Mouse (Mus musculus): ENCODE data around the gene Ttc7b. TPM values are rescaled to one million over a fixed set of nuclear protein-coding genes. Genes with fewer than 3 reads are reported as not detected.

Gene Ttc7b
- polyA plus RNA-seq, 2 experiments: 7.3 to 28.1 TPM

GRCm38 (mm10) chr12:100400119-100400518 lies 120.5 kb downstream of the Ttc7b start:
- H3K4me2 ChIP-seq (replicated peaks; ENCODE audit: low read depth, low read length, severe bottlenecking): no peak overlapping the region
- H3K36me3 ChIP-seq (ENCODE audit: control insufficient read depth, insufficient read depth, low read length): peaks cover 22% of the 10 kb centered on the region
- no peak for DNase-seq (ENCODE audit: low spot score)
- WGBS: 99% methylated on average over 3 of the region's 3 CpGs
- H3K27me3 ChIP-seq (ENCODE audit: control insufficient read depth, insufficient read depth, low read length): no peaks in the 10 kb centered on the region
- no peak overlapping the region for H3K27ac ChIP-seq (replicated peaks; ENCODE audit: low read depth, low read length)
- H3K4me1 ChIP-seq (ENCODE audit: control insufficient read depth, insufficient read depth, low read length): peaks cover 8% of the 10 kb centered on the region
- no peaks in the 10 kb centered on the region for H3K9me3 ChIP-seq (ENCODE audit: control insufficient read depth, low read length)
- no peak for ATAC-seq (ENCODE audit: low FRiP score, low read depth)
- H3K4me3 ChIP-seq (replicated peaks; ENCODE audit: low read length): no peak overlapping the region
- no peak overlapping the region for H3K9ac ChIP-seq (ENCODE audit: low read depth, low read length, severe bottlenecking)
- TF ChIP-seq POLR2A (IDR thresholded peaks at IDR 0.05; ENCODE audit: borderline replicate concordance, extremely low read depth, insufficient read depth, insufficient read length): no peak

- ATAC-seq (ENCODE audit: low FRiP score, low read depth) (no peak), DNase-seq (ENCODE audit: low spot score) (no peak)
- 75% methylated on average over 5 of the region's 5 CpGs for WGBS
- no peaks in the 10 kb centered on the region for H3K27me3 ChIP-seq (ENCODE audit: control insufficient read depth, insufficient read depth, low read length)
- H3K36me3 ChIP-seq (ENCODE audit: control insufficient read depth, insufficient read depth, low read length): peaks cover 30% of the 10 kb centered on the region
- no peak for TF ChIP-seq POLR2A (IDR thresholded peaks at IDR 0.05; ENCODE audit: borderline replicate concordance, extremely low read depth, insufficient read depth, insufficient read length)
- 0 out of 2 replicates have a peak overlapping the region, but pooled peaks have one; percentile 29 for H3K27ac ChIP-seq (replicated peaks; ENCODE audit: low read depth, low read length)
- no peak overlapping the region for H3K4me2 ChIP-seq (replicated peaks; ENCODE audit: low read depth, low read length, severe bottlenecking)
- peaks cover 8% of the 10 kb centered on the region for H3K4me1 ChIP-seq (ENCODE audit: control insufficient read depth, insufficient read depth, low read length)
- no peaks in the 10 kb centered on the region for H3K9me3 ChIP-seq (ENCODE audit: control insufficient read depth, low read length)
- H3K4me3 ChIP-seq (replicated peaks; ENCODE audit: low read length): no peak overlapping the region
- no peak overlapping the region for H3K9ac ChIP-seq (ENCODE audit: low read depth, low read length, severe bottlenecking)
Observed at GRCm38 (mm10) chr12:100399126-100399727, 121.4 kb downstream of the Ttc7b start.

- Histone ChIP-seq H3K4me2 (replicated peaks; ENCODE audit: low read depth, low read length, severe bottlenecking) (no peak overlapping the region), H3K4me1 (ENCODE audit: control insufficient read depth, insufficient read depth, low read length) (peaks cover 8% of the 10 kb centered on the region), H3K9me3 (ENCODE audit: control insufficient read depth, low read length) (no peaks in the 10 kb centered on the region), H3K27me3 (ENCODE audit: control insufficient read depth, insufficient read depth, low read length) (no peaks in the 10 kb centered on the region), H3K27ac (replicated peaks; ENCODE audit: low read depth, low read length) (0 out of 2 replicates have a peak overlapping the region, but pooled peaks have one; percentile 29), H3K9ac (ENCODE audit: low read depth, low read length, severe bottlenecking) (no peak overlapping the region), H3K4me3 (replicated peaks; ENCODE audit: low read length) (no peak overlapping the region), H3K36me3 (ENCODE audit: control insufficient read depth, insufficient read depth, low read length) (peaks cover 34% of the 10 kb centered on the region)
- DNase-seq (ENCODE audit: low spot score) (no peak), ATAC-seq (ENCODE audit: low FRiP score, low read depth) (no peak)
- 61% methylated on average over 8 of the region's 8 CpGs for WGBS
- TF ChIP-seq POLR2A (IDR thresholded peaks at IDR 0.05; ENCODE audit: borderline replicate concordance, extremely low read depth, insufficient read depth, insufficient read length): no peak
Observed at GRCm38 (mm10) chr12:100398268-100398943, 122.2 kb downstream of the Ttc7b start.

GRCm38 (mm10) chr12:100397432-100398146 lies 123.0 kb downstream of the Ttc7b start:
- TF ChIP-seq POLR2A (IDR thresholded peaks at IDR 0.05; ENCODE audit: borderline replicate concordance, extremely low read depth, insufficient read depth, insufficient read length): no peak

GRCm38 (mm10) chr12:100396806-100397205 lies 123.8 kb downstream of the Ttc7b start:
- H3K27me3 ChIP-seq (ENCODE audit: control insufficient read depth, insufficient read depth, low read length): no peaks in the 10 kb centered on the region
- H3K9me3 ChIP-seq (ENCODE audit: control insufficient read depth, low read length): no peaks in the 10 kb centered on the region
- no peak overlapping the region for H3K9ac ChIP-seq (ENCODE audit: low read depth, low read length, severe bottlenecking)
- no peak overlapping the region for H3K4me3 ChIP-seq (replicated peaks; ENCODE audit: low read length)
- peaks cover 27% of the 10 kb centered on the region for H3K36me3 ChIP-seq (ENCODE audit: control insufficient read depth, insufficient read depth, low read length)
- no peak overlapping the region for H3K4me2 ChIP-seq (replicated peaks; ENCODE audit: low read depth, low read length, severe bottlenecking)
- H3K27ac ChIP-seq (replicated peaks; ENCODE audit: low read depth, low read length): no peak overlapping the region
- 92% methylated on average over 2 of the region's 2 CpGs for whole genome bisulfite sequencing
- no peak for ATAC-seq (ENCODE audit: low FRiP score, low read depth)
- TF ChIP-seq POLR2A (IDR thresholded peaks at IDR 0.05; ENCODE audit: borderline replicate concordance, extremely low read depth, insufficient read depth, insufficient read length): no peak
- no peak for DNase-seq (ENCODE audit: low spot score)
- H3K4me1 ChIP-seq (ENCODE audit: control insufficient read depth, insufficient read depth, low read length): peaks cover 8% of the 10 kb centered on the region

More at GRCm38 (mm10) chr12:100397432-100398146, 123.0 kb downstream of the Ttc7b start:
- Histone ChIP-seq H3K27ac (replicated peaks; ENCODE audit: low read depth, low read length) (no peak overlapping the region), H3K9me3 (ENCODE audit: control insufficient read depth, low read length) (no peaks in the 10 kb centered on the region), H3K9ac (ENCODE audit: low read depth, low read length, severe bottlenecking) (no peak overlapping the region), H3K36me3 (ENCODE audit: control insufficient read depth, insufficient read depth, low read length) (peaks cover 27% of the 10 kb centered on the region), H3K4me2 (replicated peaks; ENCODE audit: low read depth, low read length, severe bottlenecking) (no peak overlapping the region), H3K4me1 (ENCODE audit: control insufficient read depth, insufficient read depth, low read length) (peaks cover 8% of the 10 kb centered on the region), H3K27me3 (ENCODE audit: control insufficient read depth, insufficient read depth, low read length) (no peaks in the 10 kb centered on the region), H3K4me3 (replicated peaks; ENCODE audit: low read length) (no peak overlapping the region)
- no peak for DNase-seq (ENCODE audit: low spot score)
- ATAC-seq (ENCODE audit: low FRiP score, low read depth): no peak
- WGBS: 87% methylated on average over 15 of the region's 15 CpGs

Data from limb, embryonic 14.5 days (tissue).